Mouse (Mus musculus) spleen, adult 2 months (tissue): ENCODE results near the gene Col1a1. TPM values are rescaled to one million over a fixed set of nuclear protein-coding genes. Genes with fewer than 3 reads are reported as not detected.
"Not testable (repeated sequence)": the region's sequence is repeated elsewhere in the genome, so short reads cannot be mapped to it uniquely, and the experiment has no call there.

ENCODE experiments used
- DNase-seq, 2 experiments: peaks; one replicate each; pipeline versions ENCODE4 v3.0.0 to v3.0.0-alpha.2; 2012 to 2021; ENCODE audit warnings: low spot score in 2 of 2, low read depth in 1 of 2
- H3K27ac ChIP-seq: fragments of 200-500 bp; 2 replicates; pipeline ENCODE4 v1.5.1; 2012; ENCODE audit warnings: low read length, inconsistent platforms; ENCODE audit not compliant: insufficient read depth
- H3K27me3 ChIP-seq: fragments of 200-500 bp; 2 replicates; pipeline ENCODE4 v1.6.1; 2012; ENCODE audit warnings: mild to moderate bottlenecking, moderate library complexity, low read length, inconsistent platforms; ENCODE audit not compliant: control insufficient read depth, insufficient read depth
- H3K36me3 ChIP-seq: fragments of 200-500 bp; 2 replicates; pipeline ENCODE4 v1.6.1; 2012; ENCODE audit warnings: mild to moderate bottlenecking, low read length, inconsistent platforms; ENCODE audit not compliant: control insufficient read depth, insufficient read depth
- H3K4me1 ChIP-seq: fragments of 200-500 bp; 2 replicates; pipeline ENCODE4 v1.6.1; 2011; ENCODE audit warnings: inconsistent platforms; ENCODE audit not compliant: control insufficient read depth, insufficient read depth, insufficient read length
- H3K4me3 ChIP-seq: fragments of 200-500 bp; 2 replicates; pipeline ENCODE4 v1.5.1; 2011; ENCODE audit warnings: mild to moderate bottlenecking, inconsistent platforms; ENCODE audit not compliant: insufficient read depth, insufficient read length; ENCODE audit errors: extremely low read depth
- CTCF ChIP-seq: fragments of 200-500 bp; IDR thresholded peaks from 2 replicates; pipeline ENCODE4 v1.5.1; 2011; ENCODE audit warnings: mild to moderate bottlenecking, inconsistent platforms; ENCODE audit not compliant: insufficient read depth, insufficient read length, insufficient replicate concordance; ENCODE audit errors: extremely low read depth
- POLR2A ChIP-seq: fragments of 200-500 bp; IDR thresholded peaks from 2 replicates; pipeline ENCODE4 v1.6.1; 2011; ENCODE audit warnings: low read depth, low read length, inconsistent platforms
- WGBS: fragments of 180-500 bp; shearing (Covaris S2); methylation state at CpG from one replicate; pipeline ENCODE4 v1.1.7; 2018; 5-methylcytosine and 5-hydroxymethylcytosine counted together
- polyA plus RNA-seq: library from polyadenylated mRNA; depleted of rRNA; stranded (reverse); fragments of >200 nt; gene quantifications from 2 replicates; pipeline ENCODE4 v1.2.3, GENCODE M21; 2012

Col1a1 gene
- polyA plus RNA-seq, 1 experiment = 24.2 TPM

DNA sequence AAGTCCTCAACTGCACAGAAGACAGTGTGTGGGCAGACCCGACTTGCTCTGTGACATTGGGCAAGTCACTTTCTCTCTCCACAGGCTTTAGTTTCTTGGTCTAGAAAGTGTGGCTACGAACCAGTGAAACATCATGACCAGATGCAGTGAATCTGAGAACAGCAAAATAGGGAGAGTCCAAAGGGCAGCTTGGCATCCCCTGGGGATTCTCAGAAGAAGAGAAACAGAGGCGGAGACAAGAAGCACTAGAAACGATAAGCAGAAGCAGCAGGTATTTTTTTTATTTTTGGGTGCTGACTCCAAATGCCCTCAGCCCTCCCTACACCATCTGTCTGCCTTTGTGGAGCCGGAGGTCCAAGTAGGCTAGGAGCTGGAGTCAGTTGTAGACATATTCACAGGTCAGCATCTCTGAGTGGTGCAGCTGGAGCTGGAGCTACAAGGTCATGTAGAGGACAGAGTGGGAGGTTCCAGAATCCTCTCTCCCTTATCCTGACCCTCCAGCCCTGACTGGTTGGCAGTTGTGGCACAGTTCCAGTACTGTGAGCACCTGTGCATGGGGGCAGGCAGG lies 26.6 kb downstream of the Col1a1 start:
- Histone ChIP-seq H3K4me3 (no peak overlapping the region), H3K27me3 (no peaks in the 10 kb centered on the region), H3K4me1 (peaks cover 2% of the 10 kb centered on the region; the same call in 1 of the 2 replicates), H3K27ac (no peak overlapping the region), H3K36me3 (no peaks in the 10 kb centered on the region)
- 63% methylated on average over 5 of the region's 5 CpGs for WGBS
- DNase-seq = no peak
- TF ChIP-seq CTCF (no peak), POLR2A (no peak)

- no peaks in the 10 kb centered on the region for H3K36me3 ChIP-seq
- H3K4me3 ChIP-seq = no peak within 1 kb of the TSS
- no peak for TF ChIP-seq POLR2A
- no peak for TF ChIP-seq CTCF
- H3K4me1 ChIP-seq = peaks cover 5% of the 10 kb centered on the region; the same call in 1 of the 2 replicates
- no peaks in the 10 kb centered on the region for H3K27me3 ChIP-seq
- no peak within 1 kb of the TSS for H3K27ac ChIP-seq
- WGBS = 30% methylated on average over 4 of the region's 4 CpGs
- no peak for DNase-seq
Measured at GRCm38 (mm10) chr11:94967419-94967818, 31.4 kb downstream of the Col1a1 start, which contains the start of gene Hils1. Gene Hils1, plus strand, starts transcription at chr11:94967593.

- H3K36me3 ChIP-seq = no peaks in the 10 kb centered on the region
- DNase-seq = no peak
- 81% methylated on average over 7 of the region's 7 CpGs for WGBS
- H3K27ac ChIP-seq = no peak overlapping the region
- TF ChIP-seq POLR2A (no peak), CTCF (no peak)
- no peaks in the 10 kb centered on the region for H3K27me3 ChIP-seq
- H3K4me3 ChIP-seq = no peak overlapping the region
- peaks cover 5% of the 10 kb centered on the region; the same call in 1 of the 2 replicates for H3K4me1 ChIP-seq
Measured at GRCm38 (mm10) chr11:94968187-94968586, 32.2 kb downstream of the Col1a1 start.

GRCm38 (mm10) chr11:94969709-94970108 lies 33.7 kb downstream of the Col1a1 start:
- not testable (repeated sequence) for DNase-seq, H3K36me3 ChIP-seq, H3K4me1 ChIP-seq, H3K27ac ChIP-seq, H3K4me3 ChIP-seq, H3K27me3 ChIP-seq
- 92% methylated on average over 4 of the region's 4 CpGs for WGBS

DNA sequence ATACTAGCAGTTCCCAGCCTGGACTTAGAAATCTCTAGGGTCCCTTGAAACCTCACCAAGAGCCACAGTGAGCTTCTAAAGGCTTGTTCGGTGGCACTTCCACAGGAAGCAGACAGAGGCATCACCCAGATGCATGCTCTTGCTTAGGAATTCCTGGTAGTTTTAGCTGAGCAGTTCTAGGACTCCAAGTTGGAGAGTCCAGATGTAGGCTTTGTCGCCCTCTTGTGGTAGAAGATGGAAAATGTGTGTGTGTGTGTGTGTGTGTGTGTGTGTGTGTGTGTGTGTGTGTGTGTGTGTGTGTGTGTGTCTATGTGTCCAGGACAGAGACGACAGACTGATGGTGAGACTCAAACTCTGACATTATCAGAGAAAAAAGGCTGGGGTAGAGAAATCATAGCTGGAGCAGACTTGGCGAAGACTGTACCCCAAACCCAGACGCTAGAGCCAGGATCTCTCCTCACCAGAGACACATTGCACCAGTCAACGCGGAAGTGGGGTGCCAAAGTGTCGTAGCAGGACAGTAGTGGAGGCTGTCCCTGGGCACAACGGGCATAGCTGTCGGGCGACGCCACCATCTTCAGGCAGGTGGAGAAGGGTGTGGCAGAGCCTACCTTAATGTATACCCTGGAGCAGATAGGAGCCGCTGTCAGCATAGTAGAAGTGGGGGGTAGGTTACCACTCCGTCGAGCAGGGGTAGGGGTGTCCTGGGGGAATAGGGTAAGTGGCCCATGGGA lies 34.4 kb downstream of the Col1a1 start:
- Histone ChIP-seq H3K4me3 (no peak overlapping the region), H3K4me1 (peaks cover 5% of the 10 kb centered on the region; the same call in 1 of the 2 replicates), H3K27ac (no peak overlapping the region), H3K27me3 (no peaks in the 10 kb centered on the region), H3K36me3 (no peaks in the 10 kb centered on the region)
- WGBS = 54% methylated on average over 15 of the region's 15 CpGs
- TF ChIP-seq CTCF = peak; percentile 32; the same call in 1 of the 2 replicates
- no peak for TF ChIP-seq POLR2A
- DNase-seq = peak in 1 of 2 experiments; percentile 32

DNA sequence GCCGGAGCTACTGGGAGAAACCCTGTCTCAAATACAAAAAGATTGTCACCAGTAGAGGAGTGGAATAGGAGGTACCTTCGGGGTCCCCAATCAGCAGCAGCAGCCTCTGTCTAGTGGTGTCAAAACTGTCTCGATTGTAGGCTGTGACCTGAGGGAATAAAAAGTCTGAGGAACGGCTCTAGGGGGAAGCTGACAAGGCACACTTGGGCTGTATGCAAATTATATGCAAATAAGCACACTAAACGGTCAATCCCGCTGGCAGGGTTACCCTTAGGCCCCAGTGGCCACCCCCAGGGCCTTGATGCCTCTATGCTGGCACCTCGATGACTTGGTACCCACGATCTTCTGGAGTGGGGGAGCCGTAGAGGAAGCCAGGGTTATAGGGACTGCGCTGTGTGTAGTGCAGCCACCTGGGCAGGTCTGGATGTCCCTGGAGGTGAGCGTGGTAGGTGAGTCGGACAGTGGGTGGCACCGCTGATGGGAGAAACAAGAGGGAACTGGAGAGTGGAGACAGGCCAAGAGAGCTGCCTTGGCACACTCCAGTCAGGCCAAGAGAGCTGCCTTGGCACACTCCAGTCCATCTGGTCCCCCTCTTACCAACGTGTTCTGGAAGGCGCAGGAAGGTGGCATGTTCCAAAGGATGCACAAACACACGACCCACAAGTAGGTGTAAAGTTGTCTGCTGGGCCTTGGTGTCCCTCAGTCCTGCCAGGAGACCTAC lies 36.0 kb downstream of the Col1a1 start:
- WGBS = 53% methylated on average over 16 of the region's 16 CpGs
- Histone ChIP-seq H3K4me3 (no peak overlapping the region), H3K27me3 (no peaks in the 10 kb centered on the region), H3K36me3 (no peaks in the 10 kb centered on the region), H3K27ac (no peak overlapping the region), H3K4me1 (peaks cover 5% of the 10 kb centered on the region; the same call in 1 of the 2 replicates)
- no peak for TF ChIP-seq CTCF
- TF ChIP-seq POLR2A = no peak
- no peak for DNase-seq
